Mouse (Mus musculus) cerebellum, postnatal 25 days (tissue): ENCODE results near the gene Ap3s2.

Experiments used
- DNase-seq, 2 experiments: peaks; one replicate each; pipeline ENCODE4 v3.0.0; 2021; ENCODE audit warnings: mixed read lengths in 2 of 2

Ap3s2 gene

GRCm38 (mm10) chr7:79888603-79889002, 31.8 kb downstream of the Ap3s2 start:
- no peak for DNase-seq

GRCm38 (mm10) chr7:79883613-79884334, 36.7 kb downstream of the Ap3s2 start:
- no peak for DNase-seq

DNA sequence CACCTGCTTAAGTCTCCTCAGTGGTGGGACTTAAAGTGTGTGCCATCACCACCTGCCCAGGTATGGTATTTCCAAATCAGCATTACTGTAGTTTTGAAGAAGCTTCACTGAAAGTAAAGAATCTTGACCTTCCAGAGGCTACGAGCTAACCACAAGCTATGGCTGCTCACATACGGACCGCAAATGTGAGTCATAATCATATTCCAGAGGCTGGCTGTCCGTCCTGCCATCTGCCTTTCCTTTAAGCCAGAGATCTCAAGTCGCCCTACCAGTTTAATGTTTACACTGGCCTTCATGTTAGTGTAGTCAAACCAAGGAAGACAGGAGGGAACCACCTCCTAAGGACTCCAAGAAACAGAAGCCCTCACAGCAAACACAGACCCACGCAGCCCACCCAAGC, 38.5 kb downstream of the Ap3s2 start:
- DNase-seq = no peak

DNA sequence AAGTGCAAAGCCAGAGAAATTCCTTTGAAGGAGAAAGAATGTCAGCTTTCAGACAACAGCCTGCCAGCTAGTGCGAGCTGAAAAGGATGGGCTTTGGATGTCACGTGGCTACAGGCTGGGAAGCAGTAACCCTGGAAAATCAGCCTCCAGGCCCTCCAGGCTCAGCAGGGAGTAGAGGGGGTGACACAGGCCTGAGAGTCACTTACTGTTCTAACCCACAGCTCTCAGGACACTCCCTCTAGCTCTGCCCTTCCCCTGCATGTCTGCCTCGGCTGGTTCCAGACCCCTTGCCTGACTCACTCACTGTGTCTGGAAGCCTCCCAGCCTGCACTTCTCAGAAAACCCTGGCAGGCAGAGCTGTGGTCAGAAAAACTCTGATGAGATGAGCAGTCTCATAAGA, 39.5 kb downstream of the Ap3s2 start:
- no peak for DNase-seq

GRCm38 (mm10) chr7:79880033-79880432, 40.4 kb downstream of the Ap3s2 start:
- DNase-seq = no peak

- DNase-seq = no peak
These were observed 41.9 kb downstream of the Ap3s2 start for GRCm38 (mm10) chr7:79878455-79879025.

- DNase-seq = no peak
These were observed 47.0 kb downstream of the Ap3s2 start for GRCm38 (mm10) chr7:79873407-79873806.

- peak in 1 of 2 experiments; percentile 37 for DNase-seq
These were observed 48.6 kb downstream of the Ap3s2 start for GRCm38 (mm10) chr7:79871797-79872345.

DNA sequence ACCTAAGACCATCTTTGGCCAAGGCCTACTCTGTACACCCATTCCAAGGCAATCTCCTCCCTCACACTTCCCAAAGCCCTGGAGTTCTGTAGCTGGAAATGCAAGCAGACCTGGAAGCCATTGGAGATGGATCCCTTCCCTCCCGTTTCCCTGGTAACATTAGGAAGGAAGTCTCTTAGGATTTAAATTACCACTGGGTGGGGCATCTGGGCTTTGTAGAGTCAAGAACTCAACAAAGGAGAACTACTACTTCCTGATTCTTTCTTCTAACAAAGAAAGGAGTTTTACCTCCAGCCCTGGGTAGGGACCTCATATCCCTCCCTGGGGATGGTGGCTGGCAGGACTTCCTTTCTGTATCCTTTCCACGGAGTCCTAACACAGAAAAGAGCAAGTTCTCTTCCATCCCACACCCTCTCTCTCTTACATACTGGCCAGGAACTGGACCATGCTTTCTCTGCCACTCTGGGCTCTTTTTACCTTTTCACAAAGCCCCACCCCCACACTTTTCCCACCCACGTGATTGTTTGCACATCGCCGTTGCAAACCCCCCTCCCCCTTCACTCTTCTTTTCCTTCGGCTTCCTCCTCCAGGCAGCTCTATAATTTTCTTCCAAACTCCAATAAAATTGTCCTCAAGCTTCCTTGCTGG, 51.3 kb downstream of the Ap3s2 start:
- DNase-seq = no peak

DNA sequence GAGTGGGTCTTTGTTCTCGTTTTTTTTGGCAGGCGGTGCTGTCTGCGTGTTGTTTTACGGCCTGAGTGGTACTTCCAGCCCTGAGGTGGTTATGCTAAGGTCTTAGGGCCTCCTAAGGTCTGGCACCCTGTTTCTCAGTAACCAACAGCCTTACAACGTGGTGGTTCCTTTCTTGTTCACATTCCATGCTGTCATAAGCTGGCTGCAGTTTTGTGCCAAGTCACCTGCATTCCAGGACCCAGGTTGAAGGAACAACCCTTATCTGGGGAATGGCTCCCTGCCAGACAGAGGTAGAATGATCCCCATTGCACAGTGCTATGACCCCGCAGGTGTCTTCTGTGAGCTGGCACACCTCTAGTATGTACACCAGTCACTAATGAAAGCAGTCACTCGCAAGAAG, 52.0 kb downstream of the Ap3s2 start:
- DNase-seq = no peak

DNA sequence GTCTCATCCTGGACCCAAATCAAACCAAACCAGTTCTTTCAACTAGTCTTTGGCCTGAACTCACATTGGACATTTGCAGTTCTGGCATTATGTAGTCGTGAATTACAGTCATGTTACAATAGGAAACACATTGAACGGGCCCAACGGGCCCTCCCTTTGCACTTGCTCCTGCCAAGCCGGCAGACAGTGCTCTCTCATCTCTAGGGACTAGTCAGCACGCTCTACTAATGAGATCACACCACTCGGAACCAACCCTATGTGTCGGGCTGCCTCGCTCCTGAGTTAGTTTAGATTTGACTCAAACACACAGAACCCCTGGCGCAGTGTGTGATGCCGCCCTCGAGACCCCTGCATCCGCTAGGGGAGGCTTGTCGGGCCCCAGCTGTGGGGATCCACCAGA, 52.6 kb downstream of the Ap3s2 start:
- DNase-seq = no peak

DNA sequence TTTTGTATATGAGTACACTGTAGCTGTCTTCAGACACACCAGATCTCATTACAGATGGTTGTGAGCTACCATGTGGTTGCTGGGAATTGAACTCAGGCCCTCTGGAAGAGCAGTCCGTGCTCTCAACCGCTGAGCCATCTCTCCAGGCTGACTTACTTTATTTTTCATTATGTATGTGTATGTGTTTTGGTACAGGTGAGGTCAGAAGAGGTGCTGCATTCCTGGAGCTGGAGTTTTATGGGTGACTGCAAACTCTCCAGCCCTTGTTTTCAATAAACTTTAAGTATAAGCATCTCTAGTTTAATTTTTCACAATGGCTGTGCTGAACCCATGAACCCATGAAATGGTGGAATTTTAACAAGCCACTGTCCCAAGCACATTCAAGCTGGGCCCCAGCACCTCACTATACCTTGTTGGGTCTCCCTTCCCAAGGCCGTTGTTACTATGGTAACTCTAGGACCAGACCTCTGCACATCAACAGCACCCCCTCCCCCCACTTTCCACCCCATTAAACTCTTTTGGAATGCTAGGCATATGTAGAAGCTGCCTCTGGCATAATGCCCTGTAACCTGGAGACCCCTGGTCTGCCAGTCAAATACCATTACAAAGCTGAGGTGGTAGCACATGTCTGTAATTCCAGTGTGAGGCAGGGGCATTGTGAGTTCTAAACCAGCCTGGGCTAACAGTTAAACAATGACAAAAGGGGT, 54.0 kb downstream of the Ap3s2 start:
- no peak for DNase-seq

GRCm38 (mm10) chr7:79861794-79862193, 58.7 kb downstream of the Ap3s2 start:
- DNase-seq = no peak

- no peak for DNase-seq
These were observed 59.6 kb downstream of the Ap3s2 start, which contains the start of gene Anpep for GRCm38 (mm10) chr7:79860811-79861210. Gene Anpep (minus strand): TSS chr7:79861059.

DNA sequence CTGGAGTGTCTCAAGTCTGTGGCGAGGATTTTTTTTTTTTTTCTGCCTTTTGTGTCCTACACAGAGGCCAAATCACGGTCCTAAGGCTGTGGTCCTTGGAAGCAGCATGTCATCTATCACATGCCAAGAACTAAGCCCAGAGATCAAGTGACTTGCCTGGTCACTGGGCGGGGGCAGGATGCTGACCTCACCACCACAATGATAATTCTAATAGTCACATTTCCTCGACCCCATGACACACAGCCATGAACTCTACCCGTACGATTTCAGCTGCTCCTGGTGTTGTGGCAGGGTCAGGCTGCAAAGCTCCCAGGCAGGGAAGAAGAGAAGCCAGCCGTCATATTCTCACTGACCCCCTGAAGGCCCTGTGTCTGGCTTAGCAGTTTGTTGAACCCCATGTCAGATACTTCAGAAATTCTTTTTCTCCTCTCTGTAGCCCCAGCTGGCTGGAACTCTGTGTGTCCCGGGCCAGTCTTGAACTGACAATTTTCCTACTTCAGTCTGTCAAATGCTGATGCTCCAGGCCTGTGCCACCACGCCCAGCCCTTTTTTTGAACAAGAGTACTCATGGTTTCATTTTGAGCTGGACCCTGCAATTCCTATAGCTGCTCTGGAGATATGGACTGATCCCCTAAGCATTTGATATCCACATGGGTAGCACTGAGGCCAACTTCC, 61.4 kb downstream of the Ap3s2 start:
- no peak for DNase-seq

GRCm38 (mm10) chr7:79858202-79858934, 62.1 kb downstream of the Ap3s2 start:
- no peak for DNase-seq

DNA sequence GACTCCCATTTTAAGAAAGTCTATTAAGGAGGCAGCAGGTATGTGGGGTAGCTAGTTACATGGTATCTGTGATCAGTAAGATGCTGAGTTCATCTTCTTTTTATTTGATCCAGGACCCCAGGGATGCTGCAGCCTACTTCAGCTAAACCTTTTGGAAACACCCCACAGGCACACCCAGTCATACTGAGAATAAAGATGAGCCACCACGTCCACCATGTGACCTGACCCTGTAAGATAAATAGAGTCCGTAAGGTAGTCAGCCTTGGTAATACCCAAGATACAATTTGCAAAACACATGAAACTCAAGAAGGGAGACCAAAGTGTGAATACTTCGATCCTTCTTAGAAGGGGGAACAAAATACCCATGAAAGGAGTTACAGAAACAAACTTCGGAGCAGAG, 64.1 kb downstream of the Ap3s2 start:
- DNase-seq = no peak

DNA sequence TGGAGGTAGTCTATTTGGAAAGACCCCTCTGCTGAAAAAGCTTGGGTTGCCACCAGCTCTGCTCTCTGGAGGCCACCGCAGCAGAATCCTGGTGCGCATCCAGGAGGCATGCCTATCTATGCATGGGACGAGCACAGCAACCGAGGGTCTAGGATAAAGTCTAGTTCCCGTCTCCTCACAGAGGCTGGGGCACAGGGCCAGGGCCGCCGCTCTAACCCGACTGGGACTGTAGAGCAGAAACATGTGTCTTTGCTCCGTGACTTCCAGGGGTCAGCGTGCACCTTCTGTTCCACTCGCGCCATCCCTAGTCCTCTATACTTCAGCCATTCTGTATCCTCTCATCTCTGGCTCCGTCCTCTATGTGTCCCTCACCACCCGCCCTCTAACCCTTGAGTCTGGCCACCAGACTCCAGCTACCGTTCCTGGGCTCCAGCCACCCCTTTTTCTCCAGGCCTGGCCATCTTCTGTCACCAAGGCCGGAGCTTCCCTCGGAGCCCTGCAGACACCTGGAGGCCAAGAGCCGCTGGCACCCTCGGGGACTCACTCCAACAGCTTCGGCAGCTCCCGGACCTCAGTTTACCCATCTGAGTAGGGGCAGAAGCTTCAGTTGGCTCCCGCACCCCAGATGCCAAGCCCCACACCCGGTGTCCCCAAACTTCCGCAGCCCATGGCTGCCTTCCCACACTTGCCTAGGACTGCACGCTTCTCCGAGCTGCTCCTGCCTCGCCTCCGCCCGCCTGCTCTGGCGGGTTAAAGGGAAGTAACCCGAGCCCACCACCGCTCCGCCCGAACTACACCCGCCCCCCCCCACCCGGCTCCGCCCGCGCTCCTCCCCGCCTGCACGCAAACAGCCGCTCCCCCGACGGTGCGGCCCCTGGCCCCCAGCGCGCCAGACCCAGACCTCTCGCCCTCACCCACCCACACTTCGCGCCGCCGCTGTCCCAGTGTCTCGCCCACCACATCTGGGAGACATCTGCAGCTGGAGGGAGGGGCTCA, 72.7 kb downstream of the Ap3s2 start:
- no peak for DNase-seq

DNA sequence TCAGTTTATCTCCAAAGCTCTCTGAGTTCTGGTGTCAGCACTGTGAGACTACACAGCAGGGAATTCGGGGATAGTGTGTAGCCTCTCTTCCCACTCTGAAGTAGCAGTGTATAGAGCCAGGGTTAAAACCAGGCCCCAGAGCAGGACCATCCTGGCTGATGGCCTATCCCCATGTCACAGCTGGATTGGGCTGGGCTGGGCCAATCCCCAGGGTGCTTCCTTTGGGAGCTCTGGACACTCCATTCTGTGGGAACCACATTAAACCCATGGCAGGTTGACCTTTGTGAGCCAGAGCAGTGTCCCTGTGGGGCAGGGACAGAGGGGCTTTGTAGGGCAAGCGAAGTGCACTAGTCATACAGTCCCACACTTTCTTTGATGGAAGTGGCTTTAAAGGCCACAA, 74.1 kb downstream of the Ap3s2 start:
- no peak for DNase-seq

DNA sequence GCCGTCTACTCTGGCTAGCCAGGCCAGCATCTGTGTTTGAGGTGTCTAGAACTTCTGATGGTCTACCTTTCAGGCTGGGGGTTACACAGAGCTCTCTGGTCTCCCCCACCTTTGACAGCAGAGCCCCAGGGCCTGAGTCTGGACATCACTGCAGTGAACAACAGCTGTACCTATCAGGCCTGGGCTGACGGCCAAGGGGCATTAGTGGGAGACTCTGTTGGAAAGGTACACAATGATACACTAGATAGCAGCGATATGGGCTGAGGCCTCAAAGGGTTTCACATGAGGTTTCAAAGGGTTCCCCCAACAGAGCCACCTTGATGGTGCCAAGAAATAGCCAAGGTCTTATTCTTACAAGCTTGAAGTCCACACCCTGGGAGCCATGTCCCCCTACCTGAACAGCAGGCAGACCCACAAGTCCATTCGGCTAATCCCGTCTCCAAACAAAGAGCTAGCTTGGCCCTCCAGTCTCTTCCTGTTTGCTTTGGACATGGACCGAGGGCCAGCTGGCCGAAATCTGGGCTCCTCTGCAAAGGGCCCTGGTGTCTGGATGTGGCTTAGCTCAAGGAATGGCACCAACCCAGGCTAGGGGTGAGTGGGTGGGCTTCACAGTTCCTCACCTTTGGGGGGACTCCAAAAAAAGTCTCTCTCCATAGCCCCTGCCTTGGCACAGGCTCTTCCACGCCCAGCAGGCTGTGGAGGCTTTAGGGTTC, 76.2 kb downstream of the Ap3s2 start:
- DNase-seq = no peak
